Mouse (Mus musculus): ENCODE results near the gene Foxs1. TPM values are rescaled to one million over a fixed set of nuclear protein-coding genes. Genes with fewer than 3 reads are reported as not detected.

The Foxs1 gene
- polyA plus RNA-seq, 1 experiment from 2014 or later: 2.5 TPM

- Histone ChIP-seq H3K27me3 (replicated peaks) (peaks cover 99% of the 10 kb centered on the region), H3K4me1 (peaks cover 15% of the 10 kb centered on the region), H3K27ac (replicated peaks) (no peak overlapping the region), H3K36me3 (no peaks in the 10 kb centered on the region), H3K4me2 (no peak overlapping the region), H3K4me3 (no peak overlapping the region), H3K9me3 (no peaks in the 10 kb centered on the region), H3K9ac (no peak overlapping the region)
- WGBS: 52% methylated on average over 9 of the region's 9 CpGs
- no peak for ATAC-seq (ENCODE audit: extremely low read depth, insufficient number of reproducible peaks, low FRiP score, low TSS enrichment)
Measured at GRCm38 (mm10) chr2:152944013-152944412, 11.0 kb upstream of the Foxs1 start.

DNA sequence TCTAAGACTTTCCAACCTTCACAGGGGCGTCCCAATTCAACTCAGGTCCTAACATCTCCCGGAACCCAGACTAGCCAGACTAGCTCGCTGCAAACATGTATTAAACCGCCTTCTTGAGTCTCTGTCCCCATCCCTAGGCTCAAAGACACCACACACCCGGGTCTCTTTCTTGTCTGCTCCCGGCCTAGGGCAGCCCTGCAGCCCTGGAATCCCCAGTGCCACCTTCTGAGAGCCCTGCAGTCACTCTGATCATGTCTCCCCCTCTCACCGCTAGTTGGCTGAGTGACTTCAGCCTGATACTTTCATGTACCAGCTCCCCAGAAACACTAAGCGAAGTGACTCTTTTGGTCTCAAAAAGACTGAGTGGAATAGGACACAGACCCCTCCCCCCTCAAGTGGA, 10.6 kb upstream of the Foxs1 start:
- Histone ChIP-seq H3K27me3 (replicated peaks) (peaks cover 99% of the 10 kb centered on the region), H3K27ac (replicated peaks) (no peak overlapping the region), H3K9me3 (no peaks in the 10 kb centered on the region), H3K4me2 (peak overlapping the region; percentile 93), H3K4me3 (peak overlapping the region; percentile 57), H3K36me3 (no peaks in the 10 kb centered on the region), H3K9ac (peak overlapping the region; percentile 74), H3K4me1 (peaks cover 15% of the 10 kb centered on the region)
- 5% methylated on average over 8 of the region's 8 CpGs for WGBS
- no peak for ATAC-seq (ENCODE audit: extremely low read depth, insufficient number of reproducible peaks, low FRiP score, low TSS enrichment)

- no peak for ATAC-seq (ENCODE audit: extremely low read depth, insufficient number of reproducible peaks, low FRiP score, low TSS enrichment)
- whole genome bisulfite sequencing: 1% methylated on average over 64 of the region's 65 CpGs
- H3K36me3 ChIP-seq: no peaks in the 10 kb centered on the region
Measured at GRCm38 (mm10) chr2:152942898-152943515, 10.0 kb upstream of the Foxs1 start.

GRCm38 (mm10) chr2:152941776-152942175, 8.8 kb upstream of the Foxs1 start:
- no peaks in the 10 kb centered on the region for H3K9me3 ChIP-seq
- 18% methylated on average over 7 of the region's 7 CpGs for whole genome bisulfite sequencing
- H3K4me1 ChIP-seq: peaks cover 15% of the 10 kb centered on the region
- no peak overlapping the region for H3K4me2 ChIP-seq
- no peak overlapping the region for H3K9ac ChIP-seq
- no peak for ATAC-seq (ENCODE audit: extremely low read depth, insufficient number of reproducible peaks, low FRiP score, low TSS enrichment)
- H3K4me3 ChIP-seq: no peak overlapping the region
- no peaks in the 10 kb centered on the region for H3K36me3 ChIP-seq
- H3K27me3 ChIP-seq (replicated peaks): peaks cover 94% of the 10 kb centered on the region
- no peak overlapping the region for H3K27ac ChIP-seq (replicated peaks)

More at GRCm38 (mm10) chr2:152942898-152943515, 10.0 kb upstream of the Foxs1 start:
- H3K27me3 ChIP-seq (replicated peaks): peaks cover 99% of the 10 kb centered on the region
- peaks cover 15% of the 10 kb centered on the region for H3K4me1 ChIP-seq
- peak overlapping the region; percentile 93 for H3K4me2 ChIP-seq
- H3K9ac ChIP-seq: peak overlapping the region; percentile 74
- H3K9me3 ChIP-seq: no peaks in the 10 kb centered on the region
- H3K27ac ChIP-seq (replicated peaks): no peak overlapping the region
- peak overlapping the region; percentile 57 for H3K4me3 ChIP-seq

DNA sequence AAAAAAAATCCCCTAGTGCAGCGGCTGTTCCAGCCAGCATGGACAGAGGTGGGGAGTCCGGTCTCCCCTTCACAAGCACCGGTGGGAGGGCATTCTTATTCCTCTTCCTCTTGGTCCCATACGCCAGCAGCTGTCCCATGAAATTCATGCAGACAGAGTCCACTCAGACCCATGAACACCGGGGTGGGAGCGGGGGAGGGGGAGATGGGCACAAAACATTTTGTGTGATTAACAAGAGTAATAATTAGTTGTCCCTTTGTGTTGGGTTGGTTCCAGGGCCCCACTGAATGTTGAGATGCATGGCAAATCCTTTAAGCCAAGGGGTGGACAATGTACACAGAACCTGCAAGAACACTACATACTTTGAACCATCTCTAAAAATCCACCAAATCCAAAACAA, 8.1 kb upstream of the Foxs1 start:
- H3K4me1 ChIP-seq: peaks cover 15% of the 10 kb centered on the region
- ATAC-seq (ENCODE audit: extremely low read depth, insufficient number of reproducible peaks, low FRiP score, low TSS enrichment): no peak
- H3K9me3 ChIP-seq: no peaks in the 10 kb centered on the region
- 72% methylated on average over 6 of the region's 6 CpGs for WGBS
- no peaks in the 10 kb centered on the region for H3K36me3 ChIP-seq
- H3K4me2 ChIP-seq: no peak overlapping the region
- peaks cover 94% of the 10 kb centered on the region for H3K27me3 ChIP-seq (replicated peaks)
- no peak overlapping the region for H3K9ac ChIP-seq
- H3K4me3 ChIP-seq: no peak overlapping the region
- H3K27ac ChIP-seq (replicated peaks): no peak overlapping the region

DNA sequence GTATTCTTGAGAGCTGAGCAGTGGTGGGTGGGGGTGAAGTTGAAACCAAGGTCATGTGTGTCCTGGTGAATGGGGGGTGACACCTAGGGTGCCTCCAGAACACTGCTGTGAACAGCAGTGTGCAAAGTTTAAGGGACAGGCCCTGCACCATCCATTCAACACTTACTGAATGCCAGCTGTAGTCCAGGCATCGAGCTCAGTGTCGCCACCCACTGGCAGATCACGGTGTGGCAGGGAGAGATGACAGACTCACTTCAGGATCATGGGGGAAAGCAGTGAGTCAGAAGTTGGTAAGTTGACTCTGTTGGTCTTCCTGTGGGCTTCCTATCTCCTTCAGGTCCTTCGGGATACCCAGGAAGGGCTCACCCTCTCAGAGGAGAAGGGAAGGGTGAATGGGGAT, 6.8 kb upstream of the Foxs1 start:
- ATAC-seq (ENCODE audit: extremely low read depth, insufficient number of reproducible peaks, low FRiP score, low TSS enrichment): no peak
- WGBS: 9% methylated on average over 4 of the region's 4 CpGs
- Histone ChIP-seq H3K4me3 (no peak overlapping the region), H3K9ac (no peak overlapping the region), H3K36me3 (no peaks in the 10 kb centered on the region), H3K4me1 (peaks cover 15% of the 10 kb centered on the region), H3K9me3 (no peaks in the 10 kb centered on the region), H3K27me3 (replicated peaks) (peaks cover 94% of the 10 kb centered on the region), H3K4me2 (no peak overlapping the region), H3K27ac (replicated peaks) (no peak overlapping the region)

DNA sequence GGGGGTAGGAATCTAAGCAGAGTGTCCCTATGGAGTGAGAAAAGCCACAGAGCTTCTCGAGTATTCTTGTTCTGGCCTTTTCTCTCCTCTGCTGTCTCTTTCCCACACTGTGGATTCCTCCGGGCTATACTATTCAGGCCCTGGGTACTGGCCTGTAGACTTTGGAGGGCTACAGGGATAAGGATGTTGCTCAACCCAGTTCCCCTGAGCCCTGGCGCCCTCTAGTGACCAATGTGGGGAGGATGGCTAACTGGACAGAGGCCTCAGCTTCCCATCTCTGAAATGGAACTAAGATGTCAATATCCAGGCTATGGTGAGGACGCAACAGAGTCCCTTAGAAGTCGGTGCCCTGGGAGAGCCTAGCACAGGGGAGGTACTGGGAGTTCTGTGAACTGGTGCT, 606 bp upstream of the Foxs1 start:
- no peak for ATAC-seq (ENCODE audit: extremely low read depth, insufficient number of reproducible peaks, low FRiP score, low TSS enrichment)
- Histone ChIP-seq H3K36me3 (no peaks in the 10 kb centered on the region), H3K9me3 (no peaks in the 10 kb centered on the region), H3K9ac (peak overlapping the region; percentile 10; the same call in 1 of the 2 replicates), H3K4me3 (no peak overlapping the region), H3K4me2 (no peak overlapping the region), H3K27me3 (replicated peaks) (peaks cover 56% of the 10 kb centered on the region), H3K27ac (replicated peaks) (peak overlapping the region; percentile 36), H3K4me1 (peaks cover 46% of the 10 kb centered on the region)
- WGBS: 24% methylated on average over 5 of the region's 5 CpGs

- Histone ChIP-seq H3K27me3 (replicated peaks) (peaks cover 41% of the 10 kb centered on the region), H3K4me3 (peak overlapping the region; percentile 28), H3K4me2 (peak overlapping the region; percentile 35), H3K9me3 (no peaks in the 10 kb centered on the region), H3K36me3 (no peaks in the 10 kb centered on the region), H3K4me1 (peaks cover 66% of the 10 kb centered on the region), H3K27ac (replicated peaks) (peak overlapping the region; percentile 61), H3K9ac (peak overlapping the region; percentile 45)
- ATAC-seq (ENCODE audit: extremely low read depth, insufficient number of reproducible peaks, low FRiP score, low TSS enrichment): no peak
- WGBS: 57% methylated on average over 11 of the region's 12 CpGs
Measured at GRCm38 (mm10) chr2:152931456-152932160, 1.4 kb downstream of the Foxs1 start.

- Histone ChIP-seq H3K27ac (replicated peaks) (peak overlapping the region; percentile 61), H3K27me3 (replicated peaks) (peaks cover 27% of the 10 kb centered on the region), H3K4me2 (peak overlapping the region; percentile 34), H3K9me3 (no peaks in the 10 kb centered on the region), H3K4me1 (peaks cover 79% of the 10 kb centered on the region), H3K9ac (no peak overlapping the region), H3K36me3 (no peaks in the 10 kb centered on the region), H3K4me3 (no peak overlapping the region)
- 20% methylated on average over 2 of the region's 2 CpGs for whole genome bisulfite sequencing
- ATAC-seq (ENCODE audit: extremely low read depth, insufficient number of reproducible peaks, low FRiP score, low TSS enrichment): no peak
Measured at GRCm38 (mm10) chr2:152930276-152930675, 2.7 kb downstream of the Foxs1 start.

DNA sequence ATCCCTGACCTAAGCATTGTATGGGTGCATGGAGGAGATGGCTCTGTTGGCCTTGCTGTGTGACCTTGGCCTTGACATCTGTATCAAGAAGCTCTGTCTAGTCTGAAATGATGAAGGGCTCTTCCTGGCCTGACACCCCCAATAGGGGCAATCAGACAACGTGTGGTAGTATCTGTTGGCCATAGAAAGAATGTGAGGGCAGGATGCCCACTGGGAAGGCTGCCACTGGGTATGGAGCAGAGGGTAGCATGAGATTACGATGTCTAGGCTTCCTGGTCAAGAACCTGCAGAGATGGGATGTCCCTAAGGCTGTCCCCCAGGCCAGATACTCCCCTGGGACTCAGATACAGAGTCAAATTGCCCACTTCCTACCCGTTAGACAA, 4.0 kb downstream of the Foxs1 start:
- peaks cover 18% of the 10 kb centered on the region for H3K27me3 ChIP-seq (replicated peaks)
- no peak overlapping the region for H3K4me2 ChIP-seq
- H3K4me1 ChIP-seq: peaks cover 91% of the 10 kb centered on the region
- no peak overlapping the region for H3K9ac ChIP-seq
- H3K27ac ChIP-seq (replicated peaks): peak overlapping the region; percentile 61
- H3K9me3 ChIP-seq: no peaks in the 10 kb centered on the region
- H3K4me3 ChIP-seq: no peak overlapping the region
- no peak for ATAC-seq (ENCODE audit: extremely low read depth, insufficient number of reproducible peaks, low FRiP score, low TSS enrichment)
- no peaks in the 10 kb centered on the region for H3K36me3 ChIP-seq
- 45% methylated on average over 3 of the region's 3 CpGs for WGBS

DNA sequence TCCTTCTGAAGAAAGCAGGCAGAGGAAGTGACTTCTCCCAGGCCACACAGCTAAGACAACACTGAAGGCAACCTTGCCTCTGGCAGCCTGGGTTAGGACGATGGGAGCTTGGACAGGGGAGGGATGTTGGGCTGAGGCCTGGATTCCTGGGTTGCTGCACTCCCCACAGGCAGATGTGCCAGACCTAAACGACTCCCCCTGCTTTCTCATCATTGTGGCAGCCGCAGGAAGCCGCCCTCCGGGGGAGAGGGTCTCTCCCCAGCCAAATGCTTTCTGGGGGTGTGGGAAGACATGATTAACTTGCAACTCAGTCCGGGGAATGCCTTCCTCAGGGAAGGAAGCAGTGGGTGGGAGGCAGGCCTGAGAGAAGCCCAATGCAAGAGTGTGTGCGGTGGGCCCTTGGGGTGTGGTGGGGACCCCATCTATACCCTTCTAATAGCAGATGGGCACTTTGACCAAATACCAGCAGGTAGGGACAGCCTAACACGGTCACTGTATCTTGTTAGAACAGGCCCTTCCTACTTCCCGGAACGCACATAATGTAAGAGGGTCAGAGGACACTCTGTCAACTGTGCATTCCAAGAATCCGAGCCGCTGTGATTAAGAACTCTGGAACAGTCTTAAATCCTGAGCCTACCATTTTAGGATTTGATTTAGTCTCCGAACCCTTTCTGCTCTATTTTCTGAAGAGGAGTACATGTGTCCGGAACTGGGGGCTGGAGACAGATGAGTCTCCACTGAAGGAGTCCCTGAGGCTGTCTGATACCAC, 4.6 kb downstream of the Foxs1 start:
- Histone ChIP-seq H3K36me3 (no peaks in the 10 kb centered on the region), H3K9me3 (no peaks in the 10 kb centered on the region), H3K4me2 (no peak overlapping the region), H3K4me1 (peaks cover 90% of the 10 kb centered on the region), H3K4me3 (no peak overlapping the region), H3K27ac (replicated peaks) (peak overlapping the region; percentile 61), H3K27me3 (replicated peaks) (peaks cover 15% of the 10 kb centered on the region; the same call in 1 of the 2 replicates), H3K9ac (peak overlapping the region; percentile 37; the same call in 1 of the 2 replicates)
- WGBS: 42% methylated on average over 14 of the region's 14 CpGs
- no peak for ATAC-seq (ENCODE audit: extremely low read depth, insufficient number of reproducible peaks, low FRiP score, low TSS enrichment)

All from heart, embryonic 13.5 days (tissue).